Mouse (Mus musculus) embryonic facial prominence, embryonic 12.5 days (tissue): Measurements from ENCODE around the gene Iqschfp. TPM values are rescaled to one million over a fixed set of nuclear protein-coding genes. Genes with fewer than 3 reads are reported as not detected.

Source experiments
- ATAC-seq: fragments of 200-750 bp; cut with Nextera tagmentation; 2 replicates; pipeline ENCODE4 v1.8.0; 2017; ENCODE audit not compliant: insufficient number of reproducible peaks, insufficient read depth, low FRiP score, low TSS enrichment
- H3K27ac ChIP-seq: fragments of 300-500 bp; sonication (generic); 2 replicates; pipeline ENCODE4 v1.5.1; 2016; ENCODE audit warnings: mild to moderate bottlenecking
- H3K27me3 ChIP-seq: fragments of 300-500 bp; sonication (generic); 2 replicates; pipeline ENCODE4 v1.6.1; 2016; ENCODE audit warnings: mild to moderate bottlenecking, moderate library complexity
- H3K36me3 ChIP-seq: fragments of 300-500 bp; sonication (generic); 2 replicates; pipeline ENCODE4 v1.6.1; 2016; ENCODE audit warnings: mild to moderate bottlenecking
- H3K4me1 ChIP-seq: fragments of 300-500 bp; sonication (generic); 2 replicates; pipeline ENCODE4 v1.6.1; 2016
- H3K4me2 ChIP-seq: fragments of 300-500 bp; sonication (generic); replicated peaks from 2 replicates; pipeline ENCODE4 v1.6.1; 2016; ENCODE audit warnings: mild to moderate bottlenecking, moderate library complexity
- H3K4me3 ChIP-seq: fragments of 300-500 bp; sonication (generic); 2 replicates; pipeline ENCODE4 v1.5.1; 2016; ENCODE audit warnings: mild to moderate bottlenecking
- H3K9ac ChIP-seq: fragments of 300-500 bp; sonication (generic); 2 replicates; pipeline ENCODE4 v1.6.1; 2016; ENCODE audit warnings: mild to moderate bottlenecking, moderate library complexity
- H3K9me3 ChIP-seq: fragments of 300-500 bp; sonication (generic); 2 replicates; pipeline ENCODE4 v1.6.1; 2016; ENCODE audit warnings: mild to moderate bottlenecking, moderate library complexity
- WGBS: fragments of 180-500 bp; shearing (Covaris S2); methylation state at CpG from one replicate; pipeline ENCODE4 v1.1.7; 2016; 5-methylcytosine and 5-hydroxymethylcytosine counted together
- polyA plus RNA-seq: library from polyadenylated mRNA; unstranded; fragments of >200 nt; fragmentation: Nextera tagmentation; extraction: Ambion mirVana; gene quantifications from 2 replicates; pipeline ENCODE4 v1.2.1, GENCODE M21; 2016

Iqschfp gene
- polyA plus RNA-seq, 1 experiment from 2014 or later: 0.13 TPM

- ATAC-seq: no peak
- Histone ChIP-seq H3K4me2 (no peak overlapping the region), H3K4me1 (no peaks in the 10 kb centered on the region), H3K9me3 (no peaks in the 10 kb centered on the region), H3K9ac (no peak overlapping the region), H3K4me3 (no peak overlapping the region), H3K36me3 (no peaks in the 10 kb centered on the region), H3K27me3 (no peaks in the 10 kb centered on the region), H3K27ac (no peak overlapping the region)
- 83% methylated on average over 12 of the region's 12 CpGs for WGBS
Measured at GRCm38 (mm10) chr3:68675216-68675835, 783.3 kb downstream of the Iqschfp start.

Other genes with a start within 250 kb of the Iqschfp start
- 0.13 and 0.28 TPM in 2 replicates for gene Iqcj, start within 50 bp of the Iqschfp start, polyA plus RNA-seq
- gene Schip1, start 172.6 kb downstream of the Iqschfp start, polyA plus RNA-seq: 37.6 and 38.5 TPM in 2 replicates